Mouse (Mus musculus) brain, adult 2 months (tissue): ENCODE results near the gene Lrfn2.

Experiments used
- DNase-seq: peaks from one replicate; pipeline ENCODE4 v3.0.0; 2011; ENCODE audit warnings: low read depth, low spot score

Gene Lrfn2

GRCm38 (mm10) chr17:48931621-48932405 is at the start of gene Lrfn2:
TSS of gene Lrfn2 (plus strand) at chr17:48932379.
- DNase-seq: peak; percentile 89

- peak; percentile 93 for DNase-seq
Measured at GRCm38 (mm10) chr17:48887472-48888385, 44.5 kb upstream of the Lrfn2 start.

GRCm38 (mm10) chr17:48905286-48906040 is 26.7 kb upstream of the Lrfn2 start:
- no peak for DNase-seq

GRCm38 (mm10) chr17:48913437-48913836 is 18.7 kb upstream of the Lrfn2 start:
- peak; percentile 21 for DNase-seq

- DNase-seq: no peak
Measured at GRCm38 (mm10) chr17:48917411-48917810, 14.8 kb upstream of the Lrfn2 start.

- DNase-seq: no peak
Measured at GRCm38 (mm10) chr17:48918458-48918857, 13.7 kb upstream of the Lrfn2 start.

- DNase-seq: peak; percentile 78
Measured at GRCm38 (mm10) chr17:48922905-48923304, 9.3 kb upstream of the Lrfn2 start.

GRCm38 (mm10) chr17:48925426-48925825 is 6.8 kb upstream of the Lrfn2 start:
- DNase-seq: no peak

- peak; percentile 52 for DNase-seq
Measured at GRCm38 (mm10) chr17:48930994-48931393, 1.2 kb upstream of the Lrfn2 start.

- DNase-seq: peak; percentile 57
Measured at GRCm38 (mm10) chr17:48932406-48932906, 277 bp downstream of the Lrfn2 start.

- peak; percentile 51 for DNase-seq
Measured at GRCm38 (mm10) chr17:48932916-48933315, 737 bp downstream of the Lrfn2 start.

GRCm38 (mm10) chr17:48935201-48935600 is 3.0 kb downstream of the Lrfn2 start:
- no peak for DNase-seq

GRCm38 (mm10) chr17:48936445-48937141 is 4.4 kb downstream of the Lrfn2 start:
- DNase-seq: peak; percentile 74

- peak; percentile 16 for DNase-seq
Measured at GRCm38 (mm10) chr17:48938711-48939220, 6.6 kb downstream of the Lrfn2 start.

GRCm38 (mm10) chr17:48946315-48946714 is 14.1 kb downstream of the Lrfn2 start:
- DNase-seq: peak; percentile 84

- no peak for DNase-seq
Measured at GRCm38 (mm10) chr17:48946765-48947164, 14.6 kb downstream of the Lrfn2 start.

- peak; percentile 61 for DNase-seq
Measured at GRCm38 (mm10) chr17:48951250-48951649, 19.1 kb downstream of the Lrfn2 start.

- no peak for DNase-seq
Measured at GRCm38 (mm10) chr17:48956033-48956631, 24.0 kb downstream of the Lrfn2 start.

- DNase-seq: no peak
Measured at GRCm38 (mm10) chr17:48960161-48960698, 28.1 kb downstream of the Lrfn2 start.

GRCm38 (mm10) chr17:48962646-48963045 is 30.5 kb downstream of the Lrfn2 start:
- no peak for DNase-seq
